Mouse (Mus musculus) cerebellum, adult 18-20 months (tissue): ENCODE results near the gene Celf2.

Experiments used
- DNase-seq, 2 experiments: peaks; one replicate each; pipeline ENCODE4 v3.0.0; 2021

The Celf2 gene

GRCm38 (mm10) chr2:7006816-7007215, 502.5 kb downstream of the Celf2 start:
- DNase-seq = no peak

GRCm38 (mm10) chr2:7001967-7002366, 507.4 kb downstream of the Celf2 start:
- peak; percentile 74 to 87 for DNase-seq

- DNase-seq = no peak
Observed at GRCm38 (mm10) chr2:6991010-6991421, 518.3 kb downstream of the Celf2 start.

DNA sequence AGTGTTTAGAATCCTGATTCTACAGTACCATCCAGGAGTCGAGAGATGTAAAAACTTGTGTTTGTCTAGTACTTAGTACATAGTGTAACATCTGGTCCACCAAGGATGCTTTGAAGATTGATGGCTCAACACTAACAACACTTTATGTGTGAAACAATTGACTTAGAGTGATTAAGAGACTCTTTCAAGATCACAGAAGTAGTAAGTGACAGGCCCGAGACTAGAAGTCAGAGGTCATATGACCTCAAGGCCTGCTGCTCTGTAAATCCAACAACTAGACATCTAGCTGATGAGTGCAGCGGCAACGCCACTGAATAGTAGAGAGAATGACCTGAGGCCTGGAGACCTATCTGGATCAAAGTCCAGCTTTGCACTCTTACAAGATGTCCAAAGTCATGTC, 523.7 kb downstream of the Celf2 start:
- DNase-seq = no peak

GRCm38 (mm10) chr2:6983902-6984301, 525.5 kb downstream of the Celf2 start:
- no peak for DNase-seq

DNA sequence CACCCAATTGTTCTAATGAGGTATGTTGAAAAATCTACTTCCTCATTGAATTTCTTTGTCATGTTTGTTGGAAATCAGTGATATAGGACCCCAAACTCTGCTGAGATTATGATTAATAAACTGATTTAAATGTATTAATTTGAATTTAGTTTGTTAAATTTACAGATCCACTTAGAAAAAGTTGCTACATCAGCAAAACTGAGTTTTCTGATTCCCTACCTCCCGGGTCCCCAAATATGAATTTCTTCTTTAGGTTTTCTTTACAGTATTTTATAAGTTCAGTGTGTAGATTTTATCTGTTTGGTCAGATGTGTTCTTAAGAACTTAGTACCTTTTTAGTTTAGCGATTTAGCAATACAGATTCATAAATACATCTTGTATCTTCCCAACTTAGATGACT, 533.1 kb downstream of the Celf2 start:
- no peak for DNase-seq

GRCm38 (mm10) chr2:6969228-6969627, 540.1 kb downstream of the Celf2 start:
- DNase-seq = no peak

GRCm38 (mm10) chr2:6965243-6965642, 544.1 kb downstream of the Celf2 start:
- no peak for DNase-seq

- DNase-seq = no peak
Observed at GRCm38 (mm10) chr2:6950702-6951101, 558.7 kb downstream of the Celf2 start.

DNA sequence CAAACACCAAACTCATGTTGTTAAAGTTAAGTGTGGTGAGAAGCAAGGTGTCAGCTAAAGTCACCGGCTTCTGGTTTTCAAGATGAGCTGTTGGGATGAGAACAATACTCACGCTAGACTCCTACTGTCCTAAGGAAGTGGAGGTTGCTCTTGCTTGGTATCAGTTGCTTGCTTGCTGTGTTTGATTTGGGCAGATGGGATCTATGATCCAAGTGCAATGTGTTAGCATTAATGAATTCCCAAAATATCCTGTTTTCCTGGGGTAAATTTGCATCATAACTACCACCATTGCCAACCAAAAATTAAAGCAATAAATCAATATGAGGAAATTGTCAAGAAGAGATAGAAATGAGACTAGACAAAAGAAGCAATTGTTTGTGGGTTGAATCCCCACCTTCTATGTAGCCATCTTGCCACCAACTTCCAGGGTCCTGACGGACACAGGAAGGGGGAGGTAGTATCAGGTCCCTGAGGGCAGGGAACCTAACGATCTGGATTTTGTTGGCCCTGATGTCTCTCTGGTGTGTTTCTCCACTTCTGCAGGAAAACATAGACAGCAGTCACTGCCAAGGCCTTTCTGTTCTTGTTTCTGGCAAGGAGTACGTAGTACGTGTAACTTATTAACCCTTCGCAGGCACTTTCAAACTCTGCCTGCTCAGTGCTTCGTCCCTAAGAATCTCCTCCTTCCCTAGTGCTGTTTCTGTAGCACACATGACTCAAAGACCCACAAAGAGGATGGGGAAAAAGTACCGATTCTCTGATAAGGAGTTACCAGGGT, 563.5 kb downstream of the Celf2 start:
- no peak for DNase-seq

- DNase-seq = no peak
Observed at GRCm38 (mm10) chr2:6943651-6944050, 565.7 kb downstream of the Celf2 start.

GRCm38 (mm10) chr2:6942635-6943390, 566.5 kb downstream of the Celf2 start:
- no peak for DNase-seq

DNA sequence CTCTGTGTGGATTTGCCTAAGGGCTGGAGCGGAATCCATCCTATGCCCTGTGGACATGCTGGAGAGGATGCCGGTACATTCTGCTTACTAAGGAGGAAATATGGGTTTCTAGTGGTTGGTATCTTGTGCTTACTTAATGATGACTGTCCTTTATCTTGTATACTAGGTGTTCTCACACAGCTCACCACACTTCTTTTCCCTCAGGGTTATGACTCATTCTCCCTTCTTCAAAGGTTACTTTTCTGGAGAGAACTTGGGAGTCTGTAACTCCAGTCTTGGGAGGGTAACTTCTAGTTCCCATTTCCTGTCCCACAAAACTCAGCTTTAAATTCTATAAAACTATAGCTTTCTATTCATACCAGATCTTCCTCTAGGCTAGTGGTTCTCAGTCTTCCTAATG, 570.2 kb downstream of the Celf2 start:
- no peak for DNase-seq

- no peak for DNase-seq
Observed at GRCm38 (mm10) chr2:6933130-6933529, 576.2 kb downstream of the Celf2 start.

DNA sequence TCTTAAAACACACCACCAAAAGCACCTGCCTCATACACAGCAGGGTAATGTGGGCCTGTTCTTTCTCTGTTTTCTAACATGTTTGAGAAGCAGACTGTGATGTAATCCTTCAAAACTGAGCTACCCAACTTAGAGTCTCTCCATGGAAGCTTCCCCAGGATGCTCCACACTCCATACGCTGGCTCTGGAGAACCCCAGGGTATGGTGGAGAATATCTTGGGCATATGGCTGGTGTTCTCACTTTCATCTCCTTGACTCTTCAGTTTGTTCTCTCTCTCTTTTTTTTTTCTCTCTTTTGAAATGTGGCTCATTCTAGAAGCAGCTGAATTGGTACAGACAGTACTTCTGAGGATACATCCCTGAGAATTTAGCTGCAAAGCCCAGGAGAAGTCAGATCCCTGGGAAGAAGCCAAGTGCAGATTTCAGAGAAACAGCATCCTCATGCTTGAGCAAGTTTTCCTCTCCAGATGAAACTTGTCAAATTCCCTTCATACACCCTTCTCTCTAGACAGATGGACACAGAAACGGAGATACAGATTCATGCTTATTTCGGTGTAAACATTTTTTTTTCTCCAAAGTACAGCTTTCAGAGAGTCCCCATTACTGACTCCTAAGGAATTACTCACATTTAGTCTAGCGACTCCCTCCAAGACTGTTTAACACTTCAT, 581.5 kb downstream of the Celf2 start:
- DNase-seq = no peak

GRCm38 (mm10) chr2:6925505-6925904, 583.9 kb downstream of the Celf2 start:
- DNase-seq = no peak

DNA sequence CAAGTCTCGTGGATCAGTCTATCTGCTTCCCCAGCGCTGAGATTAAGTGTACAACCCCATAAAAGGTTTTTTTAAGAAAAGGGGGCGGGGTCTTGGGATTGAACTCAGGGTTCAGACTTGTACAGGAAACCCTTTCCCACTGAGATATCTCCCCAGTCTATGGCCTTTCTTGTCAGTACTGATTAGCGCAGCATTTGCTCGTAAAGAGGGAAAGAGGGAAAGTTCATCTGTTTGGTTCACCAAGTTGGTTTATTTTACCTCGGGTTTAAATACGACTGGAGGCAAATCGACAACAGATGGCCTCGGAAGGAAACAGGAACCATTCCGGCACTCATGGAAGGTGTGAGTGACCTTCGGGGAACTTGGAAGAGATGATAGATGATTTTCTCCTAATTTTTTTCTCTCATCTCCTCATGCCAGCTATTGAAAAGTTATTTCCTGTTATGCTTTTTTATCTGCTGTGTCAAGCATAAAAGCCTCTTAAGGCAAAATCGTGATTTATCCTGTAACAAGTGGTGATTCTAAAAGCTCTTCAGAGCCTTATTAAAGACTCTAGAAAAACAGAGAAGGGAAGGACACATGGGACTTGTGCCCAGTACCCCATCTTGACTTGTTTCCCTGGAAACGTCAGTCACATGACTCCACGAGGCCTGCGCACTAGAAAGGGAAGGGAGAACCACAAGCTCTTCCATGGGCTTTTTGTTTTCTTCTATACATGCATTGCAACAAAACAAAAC, 585.5 kb downstream of the Celf2 start:
- DNase-seq = peak; percentile 11 to 21

DNA sequence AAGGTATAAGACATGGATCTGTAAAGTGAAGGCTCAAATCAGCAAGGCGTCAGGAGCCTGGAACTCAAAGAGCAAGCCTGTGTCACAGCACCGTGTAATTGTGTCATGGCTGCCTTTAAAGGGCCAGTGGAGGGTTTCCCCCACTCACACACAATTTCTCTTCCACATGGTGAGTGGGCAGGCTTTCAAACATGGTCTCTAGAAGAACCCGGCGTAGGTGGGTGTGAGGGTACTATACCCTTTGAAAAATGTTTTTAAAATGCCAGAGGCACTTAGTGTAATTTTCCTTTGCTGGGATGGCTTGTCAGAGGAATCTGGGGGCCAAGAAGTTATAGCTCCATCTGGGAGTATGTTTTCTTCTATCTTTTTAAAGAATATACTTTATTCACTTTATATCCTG, 594.0 kb downstream of the Celf2 start:
- no peak for DNase-seq

DNA sequence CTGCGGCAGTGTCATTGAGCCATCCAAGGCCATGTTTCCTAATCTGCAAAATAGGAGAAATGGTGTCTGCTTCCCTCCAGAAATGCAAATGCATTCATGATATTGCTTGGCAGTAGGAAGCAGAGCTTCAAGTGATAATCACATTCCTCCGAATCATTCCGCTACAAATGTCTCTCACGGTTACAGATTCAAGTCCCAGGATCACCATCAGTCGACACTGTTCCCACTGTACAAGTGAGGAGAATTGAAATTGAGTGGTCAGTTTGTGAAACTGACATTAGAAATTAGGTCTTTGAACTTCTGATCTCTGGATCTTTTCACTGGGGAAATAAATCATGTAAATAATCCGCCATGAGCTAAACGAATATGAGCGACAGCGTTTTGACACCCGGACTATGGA, 596.0 kb downstream of the Celf2 start:
- DNase-seq = no peak

- no peak for DNase-seq
Observed at GRCm38 (mm10) chr2:6911932-6912331, 597.4 kb downstream of the Celf2 start.

- no peak for DNase-seq
Observed at GRCm38 (mm10) chr2:6909921-6910320, 599.4 kb downstream of the Celf2 start.

DNA sequence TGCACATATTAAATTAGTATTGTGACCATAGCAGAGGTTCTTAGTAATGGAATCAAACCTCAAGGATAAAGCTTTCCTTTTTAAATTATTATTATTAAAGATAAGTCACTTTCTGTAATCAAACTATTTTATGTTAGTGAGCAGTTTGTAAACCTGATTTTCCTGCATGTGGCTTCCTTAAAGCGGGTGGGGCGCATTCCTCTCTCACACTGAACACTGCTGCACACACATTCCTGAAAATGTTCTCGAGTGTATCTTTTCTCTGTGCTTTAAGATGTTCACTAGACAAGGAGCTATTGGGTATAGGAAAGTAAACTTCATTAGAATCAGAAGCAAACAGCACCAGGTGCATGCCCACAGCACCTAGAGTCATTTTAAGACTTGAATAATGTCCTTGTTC, 605.0 kb downstream of the Celf2 start:
- no peak for DNase-seq

- no peak for DNase-seq
Observed at GRCm38 (mm10) chr2:6903251-6903763, 606.1 kb downstream of the Celf2 start.
